Mouse (Mus musculus) liver, embryonic 14.5 days (tissue): ENCODE measurements around the gene 6330409D20Rik.

Source experiments
- CTCF ChIP-seq: IDR thresholded peaks from 2 replicates; pipeline ENCODE4 v1.5.1; 2016; ENCODE audit warnings: antibody characterized with exemption, low read depth, control low read depth
- EP300 ChIP-seq: IDR thresholded peaks from 2 replicates; pipeline ENCODE4 v1.6.1; 2016; ENCODE audit warnings: antibody characterized with exemption, low read depth

DNA sequence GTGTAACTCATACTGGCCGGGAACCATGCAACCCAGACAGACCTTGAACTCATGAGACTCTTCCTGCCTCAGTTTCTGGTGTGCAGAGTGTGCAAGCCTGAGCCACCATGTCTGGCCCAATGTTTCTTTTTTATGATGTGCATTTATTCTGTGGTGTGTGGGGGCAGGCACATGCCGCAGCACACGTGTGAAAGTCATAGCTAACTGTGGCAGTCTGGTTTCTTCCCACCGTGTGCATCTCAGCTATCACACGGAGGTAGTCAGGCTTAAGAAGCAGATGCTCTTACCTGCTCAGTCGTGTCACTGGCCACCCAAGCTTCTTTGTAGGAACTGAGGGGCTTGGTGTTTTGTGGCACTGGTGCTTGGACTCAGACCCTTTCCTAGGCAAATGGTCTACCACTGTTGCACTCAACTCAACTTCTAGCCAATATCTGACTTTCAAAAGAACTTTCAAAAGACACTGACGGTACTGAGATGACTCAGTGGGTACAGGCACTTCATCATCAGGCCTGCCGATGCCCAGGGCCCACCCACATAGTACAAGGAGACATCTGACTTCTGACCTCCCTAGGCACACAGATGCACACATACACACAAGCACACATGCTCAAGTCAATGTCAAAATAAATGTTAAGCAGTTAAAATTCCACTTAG, 31.9 kb upstream of the 6330409D20Rik start:
- no peak for TF ChIP-seq CTCF
- TF ChIP-seq EP300: no peak
